Mouse (Mus musculus): Measurements from ENCODE around the gene Iqsec1. TPM values are rescaled to one million over a fixed set of nuclear protein-coding genes. Genes with fewer than 3 reads are reported as not detected.

The Iqsec1 gene
- 16.0 and 16.9 TPM in 2 replicates for polyA plus RNA-seq (2015; fragmentation: Nextera tagmentation; extraction: Ambion mirVana)

DNA sequence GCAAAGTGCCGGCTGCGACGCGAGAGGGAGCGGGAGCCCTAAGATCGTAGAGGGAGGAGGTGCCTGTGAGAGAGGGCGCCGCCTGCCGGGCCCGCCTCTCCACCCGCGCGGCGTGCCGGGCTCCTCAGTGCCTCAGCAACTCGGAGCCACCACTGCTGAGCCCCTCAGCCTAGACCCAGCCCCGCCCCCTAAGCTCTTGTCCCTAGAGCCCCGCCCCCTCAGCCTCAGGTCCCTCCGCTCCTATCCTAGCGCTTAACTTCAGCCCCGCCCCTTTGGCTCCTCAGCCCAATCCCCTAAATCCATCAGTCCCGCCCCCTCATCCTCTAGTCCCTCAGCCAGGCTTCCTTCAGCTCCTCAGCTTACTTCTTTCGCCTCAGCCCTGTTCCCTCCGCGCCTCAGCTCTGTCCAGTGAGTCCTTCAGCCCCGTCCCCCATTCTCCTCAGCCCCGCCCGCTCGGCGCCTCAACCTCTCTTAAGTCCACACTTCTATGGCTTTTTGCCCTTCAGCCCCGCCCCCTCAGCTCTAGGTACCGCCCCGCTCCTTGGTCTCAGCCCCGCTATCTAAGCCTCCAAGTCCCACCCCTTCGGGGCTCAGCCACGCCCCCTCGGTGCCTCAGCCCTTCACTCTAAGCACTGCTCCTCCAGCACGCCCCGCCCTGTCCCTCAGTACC lies at the start of gene Iqsec1:
Gene Iqsec1, minus strand, starts transcription at position 38 of the 670 bp plus-strand sequence.
- Histone ChIP-seq H3K9ac (replicated peaks) (peak within 1 kb of the TSS; percentile 74), H3K27me3 (peaks cover 23% of the 10 kb centered on the region), H3K4me3 (replicated peaks) (peak within 1 kb of the TSS; percentile 67), H3K9me3 (peaks cover 6% of the 10 kb centered on the region; the same call in 1 of the 2 replicates), H3K4me1 (replicated peaks) (peaks cover 14% of the 10 kb centered on the region), H3K27ac (peak within 1 kb of the TSS; percentile 47; the same call in 1 of the 2 replicates), H3K36me3 (no peaks in the 10 kb centered on the region), H3K4me2 (replicated peaks) (peak within 1 kb of the TSS; percentile 100)
- ATAC-seq, result peak; percentile 93
- WGBS, result under 1% methylated on average over 32 of the region's 39 CpGs

DNA sequence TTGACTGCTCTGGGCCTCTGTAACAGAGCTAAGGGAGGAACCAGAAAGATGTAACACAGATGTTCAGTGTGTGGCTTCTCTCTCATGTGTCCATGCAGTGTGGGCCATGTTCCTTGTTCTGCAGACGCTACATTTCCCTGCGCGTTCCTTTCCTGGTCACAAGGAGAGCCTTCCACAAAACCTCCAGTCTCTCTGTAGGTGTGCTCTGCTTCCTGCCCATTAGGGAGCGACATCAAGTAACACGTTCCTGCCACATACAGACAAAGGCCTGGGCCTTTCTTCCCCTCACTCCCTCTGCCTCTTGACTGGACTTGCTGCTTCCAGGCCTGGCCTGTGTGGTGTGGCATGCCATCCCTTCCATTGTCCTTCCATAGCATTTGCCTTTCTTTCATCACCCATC lies 39.8 kb upstream of the Iqsec1 start:
- ATAC-seq, result no peak
- peaks cover 46% of the 10 kb centered on the region for H3K36me3 ChIP-seq
- 89% methylated on average over 5 of the region's 5 CpGs for WGBS

DNA sequence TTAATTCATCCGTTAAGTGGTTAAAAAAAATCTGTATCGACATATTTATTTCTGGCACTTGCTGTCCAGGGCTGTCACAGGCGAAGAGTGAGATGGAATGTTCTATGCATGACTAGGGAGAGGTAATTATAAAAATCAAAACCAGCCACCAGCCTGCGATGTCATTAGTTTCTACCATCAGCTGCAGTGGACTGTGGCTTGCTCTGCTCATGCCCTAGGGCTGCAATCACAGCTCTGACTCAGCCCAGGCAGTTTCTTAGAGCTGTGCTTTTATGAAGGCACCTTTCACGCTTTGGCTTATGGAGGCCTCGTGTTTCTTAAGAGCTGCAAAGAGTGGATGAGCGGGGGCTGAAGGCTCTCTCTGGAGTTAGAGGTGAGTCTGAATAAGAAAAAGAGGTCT lies 32.3 kb upstream of the Iqsec1 start:
- peaks cover 45% of the 10 kb centered on the region for H3K36me3 ChIP-seq
- no peak for ATAC-seq
- H3K27ac ChIP-seq, result peak overlapping the region; percentile 44; the same call in 1 of the 2 replicates
- no peaks in the 10 kb centered on the region for H3K9me3 ChIP-seq
- H3K27me3 ChIP-seq, result no peaks in the 10 kb centered on the region
- 0 out of 2 replicates have a peak, but pooled peaks cover 3% of the 10 kb centered on the region for H3K4me1 ChIP-seq (replicated peaks)
- H3K4me2 ChIP-seq (replicated peaks), result no peak overlapping the region
- WGBS, result 72% methylated on average over 7 of the region's 7 CpGs
- no peak overlapping the region for H3K4me3 ChIP-seq (replicated peaks)
- no peak overlapping the region for H3K9ac ChIP-seq (replicated peaks)

More for the DNA sequence above, 39.8 kb upstream of the Iqsec1 start:
- Histone ChIP-seq H3K27me3 (no peaks in the 10 kb centered on the region), H3K4me2 (replicated peaks) (no peak overlapping the region), H3K4me3 (replicated peaks) (no peak overlapping the region), H3K27ac (no peak overlapping the region), H3K4me1 (replicated peaks) (no peaks in the 10 kb centered on the region), H3K9me3 (no peaks in the 10 kb centered on the region), H3K9ac (replicated peaks) (no peak overlapping the region)

DNA sequence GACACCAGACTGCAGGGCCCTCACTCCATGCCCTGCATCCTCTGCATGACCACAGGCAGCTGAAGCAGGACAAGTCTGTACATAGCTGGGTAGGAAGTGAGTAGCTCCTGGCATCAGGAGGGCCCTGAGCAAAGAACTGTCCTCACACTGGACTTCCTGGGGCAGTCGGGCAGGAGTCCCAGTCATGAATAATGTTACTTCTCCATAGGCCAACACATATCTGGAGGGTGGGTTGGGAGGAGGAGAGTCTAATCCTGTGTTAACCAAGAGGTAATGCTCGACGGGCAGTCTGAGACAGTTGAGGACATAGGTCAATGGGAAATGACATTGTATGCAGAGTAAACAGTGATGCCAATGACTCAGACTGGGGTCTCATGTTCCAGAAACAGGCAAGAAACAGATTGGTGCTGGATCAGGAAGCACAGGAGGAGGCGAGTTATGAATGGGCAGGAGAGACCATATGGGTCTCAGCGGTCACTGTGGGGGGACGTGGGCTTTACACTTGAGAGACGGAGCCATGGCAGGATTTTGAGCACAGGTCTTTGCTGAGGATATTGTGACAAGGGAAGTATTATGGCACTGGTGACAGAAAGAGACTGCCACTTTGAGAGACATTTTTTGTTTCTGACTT lies 28.2 kb upstream of the Iqsec1 start:
- Histone ChIP-seq H3K36me3 (peaks cover 36% of the 10 kb centered on the region), H3K9ac (replicated peaks) (no peak overlapping the region), H3K4me2 (replicated peaks) (no peak overlapping the region), H3K27ac (no peak overlapping the region), H3K9me3 (no peaks in the 10 kb centered on the region), H3K4me3 (replicated peaks) (no peak overlapping the region), H3K27me3 (no peaks in the 10 kb centered on the region), H3K4me1 (replicated peaks) (peaks cover 13% of the 10 kb centered on the region)
- WGBS, result 88% methylated on average over 7 of the region's 7 CpGs
- no peak for ATAC-seq

DNA sequence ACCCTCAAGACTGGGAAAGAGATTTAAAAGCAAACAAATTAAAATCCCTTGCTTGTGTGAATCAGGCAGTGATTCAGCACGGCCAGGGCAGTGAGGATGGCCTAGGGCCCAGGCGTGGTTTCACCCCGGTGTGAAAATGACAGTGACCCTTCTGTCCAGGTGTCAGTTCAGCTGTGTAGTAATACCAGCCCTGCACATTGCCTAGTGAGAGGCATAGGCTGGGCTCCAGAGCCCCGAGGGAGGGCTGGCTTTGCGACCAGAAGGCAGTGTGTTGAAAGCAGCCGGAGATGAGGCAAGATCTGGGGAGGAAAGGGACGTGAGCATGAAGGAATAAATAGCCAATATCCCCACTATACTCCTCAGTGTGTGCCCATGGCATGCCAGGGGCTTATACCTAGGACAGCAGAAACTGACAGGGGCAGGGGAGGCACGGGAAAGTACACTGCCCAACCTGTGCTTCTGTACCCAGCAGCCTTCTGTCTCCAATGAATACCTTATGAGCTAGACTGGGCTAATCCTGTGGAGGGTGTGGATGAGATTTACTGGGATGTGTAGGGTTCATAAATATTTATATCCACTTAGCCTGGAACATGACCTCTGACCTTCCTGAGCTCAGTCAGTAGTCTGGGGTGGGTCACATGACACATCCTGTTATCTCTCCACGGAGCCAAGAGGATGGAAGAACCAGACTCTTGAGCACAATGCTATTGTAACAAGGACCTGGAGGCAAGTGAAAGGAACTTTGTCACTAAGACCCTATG lies 25.9 kb upstream of the Iqsec1 start:
- H3K27ac ChIP-seq, result 0 out of 2 replicates have a peak overlapping the region, but pooled peaks have one; percentile 6
- no peak overlapping the region for H3K4me3 ChIP-seq (replicated peaks)
- no peaks in the 10 kb centered on the region for H3K27me3 ChIP-seq
- no peak overlapping the region for H3K4me2 ChIP-seq (replicated peaks)
- peaks cover 26% of the 10 kb centered on the region for H3K36me3 ChIP-seq
- 47% methylated on average over 9 of the region's 9 CpGs for WGBS
- 0 out of 2 replicates have a peak overlapping the region, but pooled peaks have one; percentile 19 for H3K9ac ChIP-seq (replicated peaks)
- no peak for ATAC-seq
- peaks cover 10% of the 10 kb centered on the region for H3K4me1 ChIP-seq (replicated peaks)
- no peaks in the 10 kb centered on the region for H3K9me3 ChIP-seq

DNA sequence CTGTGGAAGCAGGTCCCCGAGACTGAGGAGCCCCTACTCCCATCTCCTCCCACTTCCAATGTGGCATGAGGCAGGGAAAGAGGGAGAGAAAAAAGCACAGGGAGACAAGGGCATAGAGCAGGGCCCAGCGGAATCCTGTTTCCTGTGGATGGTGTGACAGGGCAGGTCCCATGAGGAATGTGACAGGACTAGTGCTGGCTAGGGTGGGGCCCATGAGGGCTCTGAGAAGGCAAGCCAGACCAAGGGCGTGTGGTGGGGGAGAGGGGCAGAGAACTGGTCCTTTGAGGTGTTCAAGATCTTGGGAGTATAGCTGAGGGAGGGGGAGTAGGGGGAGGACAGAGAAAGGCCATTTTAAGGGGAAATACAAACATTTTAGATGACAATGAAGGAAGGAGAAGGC lies 24.0 kb upstream of the Iqsec1 start:
- H3K36me3 ChIP-seq, result peaks cover 13% of the 10 kb centered on the region
- no peak overlapping the region for H3K4me3 ChIP-seq (replicated peaks)
- H3K27me3 ChIP-seq, result no peaks in the 10 kb centered on the region
- no peak overlapping the region for H3K9ac ChIP-seq (replicated peaks)
- ATAC-seq, result no peak
- no peak overlapping the region for H3K4me2 ChIP-seq (replicated peaks)
- peaks cover 10% of the 10 kb centered on the region for H3K4me1 ChIP-seq (replicated peaks)
- H3K27ac ChIP-seq, result no peak overlapping the region
- 89% methylated on average over 3 of the region's 3 CpGs for WGBS
- H3K9me3 ChIP-seq, result no peaks in the 10 kb centered on the region

DNA sequence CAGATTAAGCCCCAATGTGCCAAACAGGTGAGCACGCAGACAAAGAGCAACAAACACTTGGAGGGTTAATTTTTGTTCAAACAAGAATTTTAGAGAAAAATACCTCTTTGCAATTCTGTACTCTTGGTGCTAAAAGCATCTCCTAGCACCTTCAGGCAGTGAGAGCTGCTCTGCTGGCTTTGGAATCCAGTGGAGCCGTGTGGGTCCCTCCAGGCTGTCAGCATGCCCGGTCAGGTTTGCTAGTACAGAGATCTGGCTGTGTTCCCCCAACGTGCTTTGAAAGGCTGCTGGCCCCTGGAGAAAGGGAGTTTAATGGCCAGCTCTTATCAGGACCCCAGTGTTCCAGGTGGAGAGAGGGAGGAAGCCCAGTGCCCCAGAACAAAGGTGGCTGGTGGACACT lies 23.1 kb upstream of the Iqsec1 start:
- WGBS, result 86% methylated on average over 4 of the region's 4 CpGs
- Histone ChIP-seq H3K27me3 (no peaks in the 10 kb centered on the region), H3K4me2 (replicated peaks) (no peak overlapping the region), H3K4me1 (replicated peaks) (peaks cover 10% of the 10 kb centered on the region), H3K36me3 (peaks cover 10% of the 10 kb centered on the region; the same call in 1 of the 2 replicates), H3K4me3 (replicated peaks) (no peak overlapping the region), H3K9ac (replicated peaks) (no peak overlapping the region), H3K9me3 (no peaks in the 10 kb centered on the region), H3K27ac (no peak overlapping the region)
- no peak for ATAC-seq

DNA sequence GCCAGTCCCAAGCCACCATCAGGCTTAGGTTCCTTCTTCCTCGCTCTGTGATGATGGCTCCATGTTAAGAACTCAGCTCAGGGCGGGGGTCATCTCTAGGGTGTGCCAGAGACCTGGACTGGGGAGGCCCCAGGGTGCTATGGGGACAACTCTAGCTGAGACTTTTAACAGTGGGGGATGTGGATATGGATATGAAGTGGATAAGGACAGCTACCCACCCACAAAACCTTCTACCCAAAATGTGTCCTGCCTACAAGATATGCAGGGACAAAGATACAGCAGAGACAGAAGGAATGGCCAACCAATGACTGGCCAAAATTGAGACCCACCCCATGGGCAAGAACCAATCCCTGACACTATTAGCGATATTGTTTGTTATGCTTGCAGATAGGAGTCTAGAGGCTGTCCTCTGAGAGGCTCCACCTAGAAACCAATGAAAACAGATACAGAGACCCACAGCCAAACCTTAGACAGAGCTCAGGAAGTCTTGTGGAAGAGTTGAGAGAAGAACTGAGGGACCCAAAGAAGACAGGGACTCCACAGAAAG lies 19.9 kb upstream of the Iqsec1 start:
- Histone ChIP-seq H3K9me3 (no peaks in the 10 kb centered on the region), H3K27me3 (no peaks in the 10 kb centered on the region), H3K4me2 (replicated peaks) (no peak overlapping the region), H3K4me1 (replicated peaks) (no peaks in the 10 kb centered on the region), H3K27ac (no peak overlapping the region), H3K36me3 (no peaks in the 10 kb centered on the region), H3K9ac (replicated peaks) (no peak overlapping the region), H3K4me3 (replicated peaks) (no peak overlapping the region)
- 89% methylated on average over 3 of the region's 3 CpGs for WGBS
- ATAC-seq, result no peak

DNA sequence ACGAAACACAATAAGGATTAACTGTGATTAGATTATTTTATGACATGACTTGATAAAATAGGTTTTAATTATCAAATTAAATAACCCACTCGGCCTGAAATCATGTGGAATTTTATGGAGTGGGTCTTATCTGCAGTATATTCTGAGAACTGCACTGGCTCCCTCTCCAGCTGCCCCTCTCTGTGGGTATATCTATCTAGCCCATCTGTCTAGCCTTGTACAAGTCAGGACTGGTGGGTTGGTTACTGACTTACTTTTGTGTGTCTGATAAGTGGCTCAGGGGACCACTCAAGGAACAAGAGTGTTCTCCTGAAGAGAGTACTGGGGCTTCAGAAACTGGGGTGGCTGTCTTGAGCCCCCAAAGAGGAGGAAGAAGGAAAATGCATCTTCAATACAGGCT lies 18.7 kb upstream of the Iqsec1 start:
- no peaks in the 10 kb centered on the region for H3K36me3 ChIP-seq
- no peaks in the 10 kb centered on the region for H3K9me3 ChIP-seq
- H3K4me1 ChIP-seq (replicated peaks), result no peaks in the 10 kb centered on the region
- H3K27me3 ChIP-seq, result no peaks in the 10 kb centered on the region
- ATAC-seq, result no peak
- no peak overlapping the region for H3K27ac ChIP-seq
- H3K4me3 ChIP-seq (replicated peaks), result no peak overlapping the region
- H3K4me2 ChIP-seq (replicated peaks), result no peak overlapping the region
- 71% methylated on average over 2 of the region's 2 CpGs for WGBS
- H3K9ac ChIP-seq (replicated peaks), result no peak overlapping the region

DNA sequence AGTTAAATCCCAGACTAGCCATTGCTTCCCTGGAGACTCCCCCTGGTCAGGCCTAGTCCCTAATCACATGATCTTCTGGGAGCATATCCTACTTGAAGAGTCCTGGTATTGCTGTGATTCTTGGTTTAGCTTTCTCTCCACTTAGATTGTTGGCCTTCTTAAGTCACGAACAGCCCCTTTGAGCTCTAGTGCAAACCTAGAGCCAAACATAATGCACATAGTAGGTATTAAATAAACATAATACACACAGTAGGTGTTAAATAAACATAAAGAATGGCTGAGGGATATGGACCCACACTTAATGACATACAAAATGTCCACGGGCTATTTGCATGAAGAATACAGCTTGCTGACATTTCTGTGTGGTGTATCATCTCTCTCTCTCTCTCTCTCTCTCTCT lies 15.7 kb upstream of the Iqsec1 start:
- Histone ChIP-seq H3K9ac (replicated peaks) (no peak overlapping the region), H3K4me3 (replicated peaks) (no peak overlapping the region), H3K27me3 (no peaks in the 10 kb centered on the region), H3K36me3 (no peaks in the 10 kb centered on the region), H3K4me1 (replicated peaks) (peaks cover 12% of the 10 kb centered on the region), H3K9me3 (no peaks in the 10 kb centered on the region), H3K27ac (no peak overlapping the region), H3K4me2 (replicated peaks) (no peak overlapping the region)
- whole genome bisulfite sequencing, result 84% methylated on average over 2 of the region's 2 CpGs
- ATAC-seq, result no peak

DNA sequence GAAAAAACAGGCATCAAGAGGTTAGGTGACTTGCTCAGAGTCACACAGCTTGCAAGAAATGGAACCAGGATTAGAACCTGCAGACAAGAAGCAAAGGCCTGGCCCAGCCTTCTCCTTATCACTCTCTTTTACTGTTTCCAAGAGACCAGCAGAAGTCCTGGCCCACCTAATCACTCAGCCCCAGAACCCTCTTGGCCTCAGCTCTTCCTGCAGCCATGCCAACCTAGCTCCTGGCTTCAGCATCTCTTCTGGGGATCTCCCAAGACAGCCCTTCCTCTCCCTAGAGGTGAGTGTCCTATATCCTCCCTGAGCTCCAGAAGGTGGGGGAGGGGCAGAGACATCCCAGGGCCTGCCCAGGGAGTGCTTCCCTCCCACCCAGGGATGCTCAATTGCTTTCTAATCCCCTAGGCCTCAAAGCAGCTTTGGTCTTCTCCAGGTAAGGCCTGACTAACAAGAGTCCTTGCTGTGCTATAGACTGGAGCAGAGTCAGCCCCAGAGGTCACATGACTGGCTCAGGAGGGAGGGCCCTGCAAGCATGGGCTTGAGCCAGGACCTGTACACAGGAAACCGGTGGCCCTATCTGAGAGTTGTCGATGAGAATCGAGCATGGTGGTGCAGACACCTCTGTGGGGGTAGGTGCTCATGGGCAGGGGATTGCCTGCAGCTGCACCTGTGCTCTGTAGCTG lies 15.0 kb upstream of the Iqsec1 start:
- no peaks in the 10 kb centered on the region for H3K9me3 ChIP-seq
- 17% methylated on average over 3 of the region's 3 CpGs for WGBS
- peaks cover 12% of the 10 kb centered on the region for H3K4me1 ChIP-seq (replicated peaks)
- no peak overlapping the region for H3K9ac ChIP-seq (replicated peaks)
- H3K27ac ChIP-seq, result no peak overlapping the region
- no peaks in the 10 kb centered on the region for H3K36me3 ChIP-seq
- H3K27me3 ChIP-seq, result no peaks in the 10 kb centered on the region
- ATAC-seq, result no peak
- H3K4me2 ChIP-seq (replicated peaks), result no peak overlapping the region
- H3K4me3 ChIP-seq (replicated peaks), result no peak overlapping the region

All from midbrain, embryonic 13.5 days (tissue).